In the genomic region with DNA sequence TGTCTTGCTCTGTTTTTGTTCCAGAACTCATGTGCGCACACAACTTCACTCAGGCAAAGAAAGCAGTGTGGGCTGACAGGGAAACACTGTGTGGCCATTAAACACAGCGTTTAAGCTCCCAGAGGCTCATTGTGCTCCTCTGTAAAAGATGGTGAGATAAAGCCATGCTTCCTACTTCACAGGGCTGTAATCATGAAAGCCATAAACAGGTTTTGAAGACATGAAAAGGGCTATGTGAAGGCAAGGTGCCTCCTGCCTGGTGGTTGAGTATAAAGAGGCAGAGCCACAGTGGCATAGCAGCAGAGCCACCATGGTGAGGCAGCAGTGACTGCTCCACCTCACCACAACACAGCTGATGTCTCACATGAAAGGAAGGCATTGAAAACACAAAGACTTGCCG, we compare ENCODE assay signal across 21 mouse cellular contexts. TPM values are rescaled to one million over a fixed set of nuclear protein-coding genes. Genes with fewer than 3 reads are reported as not detected.
DNase-seq lines count a peak whose midpoint lies in the region; ATAC-seq lines count a peak whose summit lies in the region.
"Had no signal": no experiment of that assay in that cellular context is flagged by ENCODE, and none has a peak within 500 bp of the region (broad histone marks: within the 10 kb centered on the region; RNA-seq: fewer than 3 reads in every experiment).

No protein-coding gene starts in this region.

- H3K4me2 ChIP-seq in midbrain, embryonic 15.5 days: no peak overlapping the region
- no peak overlapping the region for H3K4me2 ChIP-seq in midbrain, embryonic 14.5 days (ENCODE audit: low read length)
- H3K4me2 ChIP-seq in intestine, embryonic 16.5 days (ENCODE audit: low read depth, low read length): no peak overlapping the region
- H3K4me2 ChIP-seq: hindbrain, embryonic 14.5 days; kidney, embryonic 15.5 days; limb, embryonic 12.5 days; liver, embryonic 12.5 days had no signal

- no peak overlapping the region for H3K27ac ChIP-seq in midbrain, embryonic 15.5 days
- no peak overlapping the region for H3K27ac ChIP-seq in midbrain, embryonic 14.5 days (replicated peaks; ENCODE audit: low read depth, low read length)
- no peak overlapping the region for H3K27ac ChIP-seq in intestine, embryonic 16.5 days (ENCODE audit: low read length)
- H3K27ac ChIP-seq: heart, adult 2 months; hindbrain, embryonic 14.5 days; kidney, embryonic 15.5 days; limb, embryonic 12.5 days; liver, embryonic 12.5 days had no signal

- WGBS in midbrain, embryonic 15.5 days: 69% methylated on average over 3 of the region's 3 CpGs
- 62% methylated on average over 3 of the region's 3 CpGs for WGBS in midbrain, embryonic 14.5 days
- WGBS in intestine, embryonic 16.5 days: 69% methylated on average over 3 of the region's 3 CpGs

- H3K4me1 ChIP-seq in midbrain, embryonic 15.5 days: no peaks in the 10 kb centered on the region
- no peaks in the 10 kb centered on the region for H3K4me1 ChIP-seq in midbrain, embryonic 14.5 days (ENCODE audit: control insufficient read depth, insufficient read depth, low read length)
- no peaks in the 10 kb centered on the region for H3K4me1 ChIP-seq in intestine, embryonic 16.5 days (ENCODE audit: control insufficient read depth, insufficient read depth, low read length)
- H3K4me1 ChIP-seq: kidney, embryonic 15.5 days; limb, embryonic 12.5 days; liver, embryonic 12.5 days had no signal

- DNase-seq in CD4-positive, CD25-positive, alpha-beta regulatory T cell, adult 2 months (ENCODE audit: low read depth, low spot score): peak; percentile 24
- no peak for DNase-seq in midbrain, embryonic 14.5 days
- peak; percentile 41 to 58 for DNase-seq in thymus, postnatal 36 days
- DNase-seq in cerebellum, adult 9-10 months: no peak
- DNase-seq: adrenal gland, postnatal 10 days; cerebellum, adult 18-20 months; cerebellum, postnatal 36 days; gastrocnemius, postnatal 25 days; heart, adult 2 months; heart, postnatal 36 days; lung, adult 2 months; lung, postnatal 4 days; right cerebral cortex, postnatal 4 days had no signal

- H3K36me3 ChIP-seq in midbrain, embryonic 15.5 days (replicated peaks): no peaks in the 10 kb centered on the region
- no peaks in the 10 kb centered on the region for H3K36me3 ChIP-seq in midbrain, embryonic 14.5 days (ENCODE audit: control insufficient read depth, insufficient read depth, low read length)
- H3K36me3 ChIP-seq in intestine, embryonic 16.5 days (ENCODE audit: control insufficient read depth, insufficient read depth, low read length): no peaks in the 10 kb centered on the region
- H3K36me3 ChIP-seq: kidney, embryonic 15.5 days; limb, embryonic 12.5 days; liver, embryonic 12.5 days had no signal

- ATAC-seq in CD4-positive, CD25-positive, alpha-beta regulatory T cell, adult 4 months: no peak
- peak; percentile 86 for ATAC-seq in midbrain, embryonic 15.5 days (replicated peaks)
- ATAC-seq in midbrain, embryonic 14.5 days (ENCODE audit: low FRiP score, low TSS enrichment): no peak
- ATAC-seq in neutrophil, adult 5-6 weeks (ENCODE audit: extremely low read depth, insufficient number of reproducible peaks, low FRiP score, poor library complexity, severe bottlenecking): peak; percentile 60; the same call in 1 of the 2 replicates
- no peak for ATAC-seq in intestine, embryonic 16.5 days
- ATAC-seq: liver, embryonic 12.5 days had no signal

- H3K27me3 ChIP-seq in midbrain, embryonic 15.5 days (replicated peaks): no peaks in the 10 kb centered on the region
- H3K27me3 ChIP-seq in midbrain, embryonic 14.5 days (ENCODE audit: control insufficient read depth, insufficient read depth, low read length): no peaks in the 10 kb centered on the region
- no peaks in the 10 kb centered on the region for H3K27me3 ChIP-seq in intestine, embryonic 16.5 days (replicated peaks; ENCODE audit: control insufficient read depth, insufficient read depth, low read length)
- H3K27me3 ChIP-seq: kidney, embryonic 15.5 days; limb, embryonic 12.5 days; liver, embryonic 12.5 days had no signal

- no peak overlapping the region for H3K4me3 ChIP-seq in midbrain, embryonic 15.5 days
- H3K4me3 ChIP-seq in midbrain, embryonic 14.5 days (replicated peaks; ENCODE audit: low read depth, low read length): no peak overlapping the region
- no peak overlapping the region for H3K4me3 ChIP-seq in intestine, embryonic 16.5 days (ENCODE audit: low read length)
- H3K4me3 ChIP-seq: heart, adult 2 months; kidney, embryonic 15.5 days; limb, embryonic 12.5 days; liver, embryonic 12.5 days had no signal

- no peak overlapping the region for H3K9ac ChIP-seq in midbrain, embryonic 15.5 days
- H3K9ac ChIP-seq in midbrain, embryonic 14.5 days (replicated peaks; ENCODE audit: low read length): no peak overlapping the region
- no peak overlapping the region for H3K9ac ChIP-seq in intestine, embryonic 16.5 days (ENCODE audit: low read depth, low read length)
- H3K9ac ChIP-seq: hindbrain, embryonic 14.5 days; kidney, embryonic 15.5 days; limb, embryonic 12.5 days; liver, embryonic 12.5 days had no signal

- no peaks in the 10 kb centered on the region for H3K9me3 ChIP-seq in midbrain, embryonic 15.5 days
- H3K9me3 ChIP-seq in midbrain, embryonic 14.5 days (ENCODE audit: control insufficient read depth, low read length): no peaks in the 10 kb centered on the region
- no peaks in the 10 kb centered on the region for H3K9me3 ChIP-seq in intestine, embryonic 16.5 days (ENCODE audit: control insufficient read depth, low read length)
- H3K9me3 ChIP-seq: kidney, embryonic 15.5 days; limb, embryonic 12.5 days; liver, embryonic 12.5 days had no signal

RNA-seq across cellular contexts. Expression of a gene that starts 46.7 kb away (rescaled TPM):
- 10 to 100 TPM; 28.8 to 36.9 TPM for polyA plus RNA-seq in CD4-positive, CD25-positive, alpha-beta regulatory T cell, adult 4 months (2017; shearing (Covaris generic))
- 22.2 and 22.4 TPM in 2 replicates for polyA plus RNA-seq in midbrain, embryonic 15.5 days (2015; fragmentation: Nextera tagmentation; extraction: Ambion mirVana)
- polyA plus RNA-seq in midbrain, embryonic 14.5 days (2014; fragmentation: Nextera tagmentation; extraction: Ambion mirVana): 27.1 and 27.5 TPM in 2 replicates
- total RNA-seq in neutrophil, adult 5-6 weeks (2017): 44.9 and 46.4 TPM in 2 replicates
- 22.6 and 23.2 TPM in 2 replicates for polyA plus RNA-seq in intestine, embryonic 16.5 days (2015; fragmentation: Nextera tagmentation; extraction: Ambion mirVana)

Comparison
In these comparisons a context has a peak if more than half of its experiments do, and no peak if none do; other contexts are left out.
1. ATAC-seq: peak in midbrain, embryonic 15.5 days (single experiment) and neutrophil, adult 5-6 weeks (single experiment); none in CD4-positive, CD25-positive, alpha-beta regulatory T cell, adult 4 months (single experiment), midbrain, embryonic 14.5 days (single experiment) and intestine, embryonic 16.5 days (single experiment).
2. DNase-seq: peak in CD4-positive, CD25-positive, alpha-beta regulatory T cell, adult 2 months (single experiment) and thymus, postnatal 36 days (2 of 2); none in midbrain, embryonic 14.5 days (single experiment) and cerebellum, adult 9-10 months (single experiment).